Mouse (Mus musculus) natural killer cell, adult 2 months (primary cell): ENCODE measurements around the gene St6galnac3.
"Not testable (repeated sequence)": the region's sequence is repeated elsewhere in the genome, so short reads cannot be mapped to it uniquely, and the experiment has no call there.

Experiments used
- DNase-seq, 2 experiments: peaks; one replicate each; pipeline ENCODE4 v3.0.0; 2022; ENCODE audit warnings: low spot score in 2 of 2

Gene St6galnac3

DNA sequence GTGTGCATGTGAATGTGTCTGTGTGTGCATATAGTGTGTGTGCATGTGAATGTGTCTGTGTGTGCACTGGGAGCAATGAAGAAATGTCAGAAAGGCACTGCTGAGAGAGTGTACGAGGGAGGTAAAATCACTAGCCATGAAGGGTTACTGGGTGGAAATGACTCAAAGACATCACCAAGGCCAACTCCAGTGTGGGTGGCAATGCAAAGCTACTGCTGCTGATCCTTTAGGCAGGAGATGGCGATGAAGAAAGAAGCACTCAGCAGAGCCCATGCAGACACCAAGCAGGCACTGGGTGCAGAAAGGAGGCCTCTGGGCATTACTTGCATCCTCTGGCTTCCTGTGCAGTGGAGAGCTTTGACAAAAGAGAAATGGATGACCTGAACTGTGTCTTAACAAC is 310.8 kb downstream of the St6galnac3 start:
- DNase-seq = no peak

- DNase-seq = no peak
Measured at GRCm38 (mm10) chr3:153409286-153409685, 315.7 kb downstream of the St6galnac3 start.

- DNase-seq = no peak
Measured at GRCm38 (mm10) chr3:153408361-153408760, 316.6 kb downstream of the St6galnac3 start.

GRCm38 (mm10) chr3:153407698-153408097 is 317.3 kb downstream of the St6galnac3 start:
- no peak for DNase-seq

DNA sequence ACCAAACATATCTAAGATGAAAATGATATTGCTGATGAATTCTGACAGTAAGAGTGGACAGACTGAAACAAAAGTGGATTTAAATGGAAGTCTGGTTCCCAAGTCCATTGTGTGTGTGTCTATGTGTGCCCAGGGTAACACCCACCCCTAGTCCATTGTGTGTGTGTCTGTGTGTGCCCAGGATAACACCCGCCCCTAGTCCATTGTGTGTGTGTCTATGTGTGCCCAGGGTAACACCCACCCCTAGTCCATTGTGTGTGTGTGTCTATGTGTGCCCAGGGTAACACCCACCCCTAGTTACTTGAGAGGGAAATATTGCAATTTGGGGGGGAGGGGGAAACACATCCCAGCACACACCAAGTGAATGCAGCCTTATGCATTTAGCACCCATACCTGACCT is 318.1 kb downstream of the St6galnac3 start:
- no peak for DNase-seq

GRCm38 (mm10) chr3:153406220-153406619 is 318.8 kb downstream of the St6galnac3 start:
- DNase-seq = no peak

- no peak for DNase-seq
Measured at GRCm38 (mm10) chr3:153405643-153406042, 319.3 kb downstream of the St6galnac3 start.

GRCm38 (mm10) chr3:153400259-153400658 is 324.7 kb downstream of the St6galnac3 start:
- no peak for DNase-seq

DNA sequence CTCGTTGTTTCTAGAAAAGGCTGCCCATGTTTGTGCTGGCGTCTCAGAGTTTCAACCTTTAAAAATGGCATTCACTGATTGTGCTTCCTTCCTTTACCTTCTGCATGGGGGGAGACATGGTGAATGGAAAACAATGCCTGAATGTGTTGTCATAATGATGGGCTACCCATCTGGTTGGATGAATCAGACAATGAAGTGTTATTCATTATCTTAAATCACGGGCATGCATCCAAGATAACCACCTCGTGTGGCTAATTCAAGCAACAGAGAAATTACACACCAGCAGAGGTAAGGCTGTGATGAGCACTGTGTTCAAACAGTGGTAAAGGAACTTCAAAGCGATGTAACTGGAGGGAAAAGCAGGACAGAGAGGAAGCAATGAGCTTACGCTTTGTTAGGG is 325.4 kb downstream of the St6galnac3 start:
- DNase-seq = no peak

- no peak for DNase-seq
Measured at GRCm38 (mm10) chr3:153397726-153398125, 327.2 kb downstream of the St6galnac3 start.

- DNase-seq = no peak
Measured at GRCm38 (mm10) chr3:153396375-153397068, 328.5 kb downstream of the St6galnac3 start.

- no peak for DNase-seq
Measured at GRCm38 (mm10) chr3:153395351-153395750, 329.6 kb downstream of the St6galnac3 start.

GRCm38 (mm10) chr3:153394751-153395150 is 330.2 kb downstream of the St6galnac3 start:
- DNase-seq = no peak

GRCm38 (mm10) chr3:153394224-153394623 is 330.8 kb downstream of the St6galnac3 start:
- DNase-seq = no peak

DNA sequence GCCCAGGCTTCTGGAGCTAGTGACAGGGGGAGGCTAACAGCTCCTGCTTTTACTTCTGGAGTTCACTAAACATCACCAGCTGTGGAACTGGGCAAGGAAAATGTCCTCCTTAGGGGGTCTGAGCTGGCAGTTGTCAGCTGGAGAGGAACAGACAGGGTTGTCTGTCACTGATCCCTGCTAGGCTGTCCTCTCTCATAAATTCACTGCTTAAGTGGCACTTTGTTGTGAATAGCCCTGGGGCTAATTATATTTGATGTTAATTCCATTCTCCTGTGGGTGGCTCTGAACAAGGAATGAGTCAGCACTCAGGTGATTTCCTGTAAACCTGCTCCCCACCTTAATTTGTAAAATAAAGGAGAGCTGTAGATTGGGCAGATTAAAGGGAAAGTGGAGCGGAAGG is 333.5 kb downstream of the St6galnac3 start:
- not testable (repeated sequence) for DNase-seq

GRCm38 (mm10) chr3:153384651-153385050 is 340.3 kb downstream of the St6galnac3 start:
- DNase-seq = not testable (repeated sequence)

DNA sequence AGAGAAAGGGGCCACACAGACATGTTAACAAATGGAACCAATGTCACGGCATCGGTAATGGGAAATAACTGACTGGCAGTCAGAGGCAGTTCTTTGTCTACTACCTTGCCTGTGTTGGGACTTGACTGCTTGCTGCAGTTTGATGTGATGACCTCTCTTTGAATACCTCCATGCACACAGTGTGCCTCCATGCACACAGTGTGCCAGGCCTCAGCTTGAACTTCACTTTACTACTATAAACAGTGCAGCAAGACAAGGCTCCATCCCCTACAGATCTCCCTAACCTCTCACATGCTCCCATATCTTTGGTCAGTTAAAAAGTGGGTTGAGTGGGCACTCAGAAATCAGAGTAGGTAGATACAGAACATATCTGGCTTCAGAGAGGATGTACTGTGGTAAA is 341.3 kb downstream of the St6galnac3 start:
- no peak for DNase-seq

DNA sequence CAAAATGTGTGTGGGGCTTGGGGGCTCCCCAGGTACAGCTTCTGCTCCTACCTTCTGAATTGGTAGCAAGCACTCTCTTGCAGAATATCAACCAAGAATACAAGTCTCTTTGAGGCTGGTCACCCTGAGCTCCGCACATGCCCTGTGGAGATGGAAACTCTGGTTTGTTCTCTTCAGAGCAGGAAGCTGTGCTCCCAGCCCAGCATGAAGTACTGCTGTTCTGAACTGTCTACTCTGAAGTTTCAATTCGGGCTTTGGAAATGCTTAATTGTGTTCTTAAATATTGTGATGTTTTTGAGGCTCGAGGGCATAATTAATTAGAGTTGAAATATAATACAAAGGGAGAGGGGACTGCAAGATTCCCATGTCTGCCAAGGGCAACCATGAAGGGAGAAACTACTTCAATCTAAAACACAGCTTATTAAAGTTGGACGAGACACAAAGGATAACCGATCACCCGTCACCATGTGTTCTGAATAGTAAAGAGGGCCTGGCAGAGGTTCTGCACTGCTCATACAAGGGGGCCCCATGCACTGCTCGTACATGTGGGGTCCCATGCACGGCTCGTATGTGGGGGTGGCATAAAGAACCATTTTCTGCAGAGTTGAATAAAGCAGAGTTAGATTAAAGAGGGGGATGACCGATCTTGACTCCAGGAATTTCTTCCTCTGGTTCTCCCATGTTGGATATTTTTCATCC is 359.8 kb downstream of the St6galnac3 start:
- no peak for DNase-seq

- DNase-seq = no peak
Measured at GRCm38 (mm10) chr3:153364366-153364765, 360.6 kb downstream of the St6galnac3 start.

- DNase-seq = no peak
Measured at GRCm38 (mm10) chr3:153359966-153360365, 365.0 kb downstream of the St6galnac3 start.

DNA sequence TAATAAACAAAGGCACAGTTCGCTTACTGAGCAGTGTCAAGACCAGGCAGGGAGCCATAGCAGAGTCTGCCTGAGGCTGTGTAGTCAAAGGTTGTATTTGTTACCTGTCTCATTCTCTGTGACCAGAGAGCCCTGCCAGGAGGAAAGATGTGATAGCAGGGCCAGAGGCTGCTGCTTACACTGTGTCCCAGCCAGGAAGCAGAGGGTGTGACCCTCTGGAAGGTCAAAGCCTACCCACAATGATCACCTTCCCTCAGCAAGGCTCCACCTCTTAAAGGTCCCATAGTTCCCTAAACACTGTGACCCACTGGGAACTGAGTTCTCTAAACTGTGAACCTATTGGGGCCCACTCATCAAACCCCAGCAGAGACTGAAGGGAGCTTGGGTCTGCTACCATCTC is 368.9 kb downstream of the St6galnac3 start:
- no peak for DNase-seq

- DNase-seq = no peak
Measured at GRCm38 (mm10) chr3:153354988-153355297, 370.0 kb downstream of the St6galnac3 start.

DNA sequence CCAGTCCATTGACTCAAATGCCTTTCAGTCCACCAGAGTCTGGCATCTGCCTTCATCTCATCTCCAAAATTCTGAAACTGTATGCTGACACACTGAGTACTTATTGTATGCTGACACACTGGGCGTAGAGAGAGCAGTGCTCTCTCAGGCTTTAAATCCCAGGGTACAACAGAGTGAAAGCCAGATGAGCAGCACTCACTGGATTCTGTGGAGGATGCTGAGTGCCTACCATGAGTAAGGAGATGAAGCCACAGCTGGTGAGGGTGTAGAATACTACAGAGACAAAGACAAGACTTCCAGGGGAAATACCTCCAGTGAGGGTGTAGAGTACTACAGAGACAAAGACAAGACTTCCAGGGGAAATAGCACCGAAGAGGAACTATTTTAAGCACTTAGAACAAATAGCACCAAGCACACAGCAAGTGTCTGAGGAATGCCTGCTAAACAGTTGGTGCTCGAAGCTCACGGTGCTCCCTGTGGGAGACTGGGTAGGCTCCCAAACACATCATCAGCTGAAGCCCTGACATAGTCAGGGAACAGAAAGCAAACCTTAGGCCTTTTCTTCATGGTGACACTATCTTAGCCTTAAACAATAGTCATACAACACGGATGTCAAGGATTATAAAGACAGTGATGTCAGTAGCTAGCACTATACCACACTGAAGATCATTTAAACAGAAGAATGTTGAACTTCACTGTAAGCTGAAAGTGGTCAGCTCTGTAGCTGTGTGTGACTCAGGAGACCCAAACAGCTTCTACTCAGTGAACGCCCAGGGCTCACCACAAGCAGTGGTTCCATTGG is 370.6 kb downstream of the St6galnac3 start:
- DNase-seq = no peak
